Mouse (Mus musculus): ENCODE measurements around the gene Steap4.

GRCm38 (mm10) chr5:7959286-7959685 lies 971 bp upstream of the Steap4 start:
- TF ChIP-seq CTCF (IDR thresholded peaks at IDR 0.05; ENCODE audit: borderline replicate concordance, control insufficient read depth, extremely low read depth, insufficient read depth, low read length, poor library complexity) (no peak), POLR2A (IDR thresholded peaks at IDR 0.05; ENCODE audit: control insufficient read depth, extremely low read depth, insufficient read depth, low read length, poor library complexity) (no peak)

All from thymus, adult 2 months (tissue).